Mouse (Mus musculus) MEL (cell line): Measurements from ENCODE around the gene Zfp653.

Experiments
- CHD2 ChIP-seq: IDR thresholded peaks from 2 replicates; pipeline ENCODE4 v1.6.1; 2011; ENCODE audit warnings: low read length, improper control_type of control experiment
- ETS1 ChIP-seq: IDR thresholded peaks from 2 replicates; pipeline ENCODE4 v1.6.1; 2012; ENCODE audit warnings: low read depth, mild to moderate bottlenecking, inconsistent platforms, low read length, improper control_type of control experiment, moderate library complexity
- NRF1 ChIP-seq: IDR thresholded peaks from 2 replicates; pipeline ENCODE4 v1.6.1; 2014; ENCODE audit warnings: low read depth, mild to moderate bottlenecking, inconsistent platforms, low read length, improper control_type of control experiment, moderate library complexity; ENCODE audit not compliant: poor library complexity, insufficient read depth, severe bottlenecking
- POLR2A ChIP-seq, 2 experiments: IDR thresholded peaks; 2 replicates each; pipeline ENCODE4 v1.6.1; 2011 to 2012; ENCODE audit warnings: low read length in 2 of 2, mild to moderate bottlenecking in 2 of 2, control low read depth in 1 of 2, improper control_type of control experiment in 1 of 2, low read depth in 1 of 2, moderate library complexity in 1 of 2; ENCODE audit not compliant: control insufficient read depth in 1 of 2, insufficient read depth in 1 of 2, poor library complexity in 1 of 2
- SMC3 ChIP-seq: IDR thresholded peaks from 2 replicates; pipeline ENCODE4 v1.6.1; 2011; ENCODE audit warnings: low read depth, low read length, improper control_type of control experiment
- TCF12 ChIP-seq: IDR thresholded peaks from 2 replicates; pipeline ENCODE4 v1.6.1; 2014; ENCODE audit warnings: low read depth, mild to moderate bottlenecking, inconsistent platforms, low read length, improper control_type of control experiment, moderate library complexity

DNA sequence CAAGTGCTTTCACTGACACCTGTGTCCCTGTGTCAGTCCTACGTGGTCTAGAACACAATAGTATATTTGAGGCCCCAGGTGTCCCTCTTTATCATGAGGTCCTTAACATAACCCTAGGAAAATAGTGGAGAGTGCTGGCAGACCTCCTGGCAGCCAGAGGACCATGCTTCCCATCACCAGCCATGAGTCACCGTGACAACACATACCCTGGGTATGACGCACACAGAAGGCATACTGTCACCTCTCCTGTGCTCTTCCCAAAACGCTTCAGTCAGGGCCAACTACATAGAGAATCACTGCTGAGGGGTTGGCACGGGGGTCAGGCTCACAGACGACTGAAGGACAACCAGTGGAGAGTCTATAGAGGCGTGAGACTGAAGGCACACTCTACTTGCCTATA lies 18.8 kb upstream of the Zfp653 start:
- TF ChIP-seq SMC3 (no peak), POLR2A (IDR thresholded peaks at IDR 0.05; ENCODE audit: control insufficient read depth in 1 of 2, insufficient read depth in 1 of 2, low read depth in 1 of 2, low read length in 2 of 2, poor library complexity in 1 of 2) (no peak), TCF12 (no peak), CHD2 (no peak), NRF1 (no peak), ETS1 (no peak)
